Mouse (Mus musculus): ENCODE results near the gene Timm44. TPM values are rescaled to one million over a fixed set of nuclear protein-coding genes. Genes with fewer than 3 reads are reported as not detected.

The Timm44 gene
- polyA plus RNA-seq, 1 experiment from 2014 or later: 86.6 TPM

GRCm38 (mm10) chr8:4254001-4254400, 21.7 kb downstream of the Timm44 start:
- H3K27me3 ChIP-seq: no peaks in the 10 kb centered on the region
- peak; percentile 51 for ATAC-seq
- no peak for TF ChIP-seq CTCF (IDR thresholded peaks at IDR 0.05)
- in situ Hi-C loops (cut with MboI; ENCODE audit: low pct_unique_long_range_greater_than_20kb): loop anchor here (5.0 kb wide), 1 partner anchor 118 kb away; no protein-coding TSS in a partner anchor
- no peak for DNase-seq (ENCODE audit: low read depth, low spot score)
- ChIA-PET CTCF (interaction anchor here (0.7 to 2.7 kb wide), 14 partner anchors 12 to 118 kb away, joined by 3 to 19 read pairs (median 4); partner anchors contain the start of genes Gm49320, Map2k7 and Timm44), POLR2A (no interaction called here)

DNA sequence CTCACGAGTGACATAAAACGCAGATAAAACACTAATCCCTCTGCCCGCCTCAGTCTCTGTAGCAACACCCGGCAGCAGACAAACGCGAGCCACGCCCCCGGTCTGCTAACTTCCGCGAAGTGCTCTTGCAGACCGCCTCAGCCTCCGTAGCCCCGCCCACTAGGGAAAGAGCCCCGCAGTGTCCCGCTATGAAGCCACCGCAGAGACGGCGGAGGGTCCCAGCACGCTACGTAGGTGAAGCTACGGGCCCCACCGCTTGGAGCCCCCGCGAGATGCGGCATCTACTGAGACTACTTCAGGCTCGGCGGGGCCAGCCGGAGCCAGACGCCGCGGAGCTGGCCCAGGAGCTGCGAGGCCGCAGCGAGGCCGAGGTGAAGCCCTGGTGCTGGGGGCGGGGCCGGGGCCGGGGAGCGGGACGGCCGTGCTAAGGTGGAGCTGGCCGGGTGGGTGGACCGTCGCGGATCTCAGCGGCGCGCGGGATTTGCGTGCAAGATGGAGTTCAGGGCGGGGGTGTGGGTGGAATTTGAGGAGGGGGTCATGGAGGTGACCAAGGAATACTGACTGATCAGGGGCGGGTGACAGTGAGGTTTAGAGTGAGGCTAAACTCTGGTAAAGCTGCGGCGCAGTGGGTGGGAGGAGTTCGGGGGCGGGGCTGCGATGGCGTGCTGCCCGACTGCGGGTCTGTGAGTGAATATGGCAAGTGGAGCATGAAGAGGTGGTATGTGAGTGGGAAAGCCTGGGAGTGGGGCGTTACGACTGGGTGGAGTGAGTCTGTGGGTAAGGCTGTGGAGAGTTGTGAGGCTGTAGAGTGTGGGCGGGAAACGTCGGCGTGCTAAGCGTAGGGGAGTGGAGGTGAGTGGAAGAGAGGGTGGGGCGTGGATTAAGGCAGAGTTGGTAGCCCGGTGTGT, 22.5 kb downstream of the Timm44 start, which contains the start of gene Snapc2:
Snapc2 (plus strand) TSS at position 147 of the 908 bp plus-strand sequence.
- ChIA-PET POLR2A (interaction anchor here (1.3 kb wide), 1 partner anchor 59 kb away, joined by 3 read pairs; no protein-coding TSS in a partner anchor), CTCF (interaction anchor here (0.7 to 2.7 kb wide), 15 partner anchors 11 to 119 kb away, joined by 3 to 19 read pairs (median 4); partner anchors contain the start of genes Gm49320, Map2k7 and Timm44)
- no peak for TF ChIP-seq CTCF (IDR thresholded peaks at IDR 0.05)
- in situ Hi-C loops (cut with MboI; ENCODE audit: low pct_unique_long_range_greater_than_20kb): loop anchor here (5.0 kb wide), 1 partner anchor 119 kb away; no protein-coding TSS in a partner anchor
- peak; percentile 75 for ATAC-seq
- DNase-seq (ENCODE audit: low read depth, low spot score): no peak
- H3K27me3 ChIP-seq: no peaks in the 10 kb centered on the region

DNA sequence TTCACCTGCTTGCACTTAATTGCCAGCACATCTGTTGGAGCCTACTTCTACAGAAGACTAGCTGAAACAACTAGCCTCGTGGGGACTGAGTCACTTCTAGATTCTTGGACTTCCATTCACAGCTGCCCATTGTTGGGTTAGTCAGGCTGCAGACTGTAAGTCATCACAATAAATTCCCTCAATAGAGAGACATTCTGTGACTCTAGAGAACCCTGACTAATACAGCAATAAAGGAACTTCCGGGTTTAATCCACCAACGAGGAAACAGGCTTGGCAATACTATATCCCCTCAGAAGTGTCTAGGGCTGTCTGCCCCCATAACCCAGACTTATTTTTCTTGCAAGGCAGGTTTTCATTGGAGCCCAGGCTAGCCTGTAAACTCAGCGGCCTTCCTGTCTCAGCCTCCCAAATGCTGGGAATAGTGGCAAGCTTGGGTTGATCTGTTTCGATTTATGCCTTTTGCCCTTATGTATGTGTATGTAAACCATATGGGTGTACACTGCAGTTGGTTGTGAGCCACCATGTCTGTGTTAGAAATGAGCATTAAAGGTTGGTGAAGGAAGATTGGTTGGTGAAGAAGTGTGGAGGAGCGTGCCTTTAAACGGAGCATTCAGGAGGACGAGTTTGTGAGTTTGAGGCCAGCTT, 23.5 kb downstream of the Timm44 start:
- ChIA-PET CTCF (interaction anchor here (1.1 to 5.0 kb wide), 6 partner anchors 10 to 112 kb away, joined by 3 to 37 read pairs (median 5); partner anchors contain the start of genes Gm49320, Map2k7 and Timm44), POLR2A (interaction anchor here (0.8 to 1.3 kb wide), 2 partner anchors 13 to 58 kb away, joined by 3 read pairs; partner anchors contain the start of gene Gm49320)
- ATAC-seq: no peak
- no peaks in the 10 kb centered on the region for H3K27me3 ChIP-seq
- in situ Hi-C loops (cut with MboI; ENCODE audit: low pct_unique_long_range_greater_than_20kb): loop anchor here (5.0 kb wide), 1 partner anchor 120 kb away; no protein-coding TSS in a partner anchor
- TF ChIP-seq CTCF (IDR thresholded peaks at IDR 0.05): no peak
- no peak for DNase-seq (ENCODE audit: low read depth, low spot score)

DNA sequence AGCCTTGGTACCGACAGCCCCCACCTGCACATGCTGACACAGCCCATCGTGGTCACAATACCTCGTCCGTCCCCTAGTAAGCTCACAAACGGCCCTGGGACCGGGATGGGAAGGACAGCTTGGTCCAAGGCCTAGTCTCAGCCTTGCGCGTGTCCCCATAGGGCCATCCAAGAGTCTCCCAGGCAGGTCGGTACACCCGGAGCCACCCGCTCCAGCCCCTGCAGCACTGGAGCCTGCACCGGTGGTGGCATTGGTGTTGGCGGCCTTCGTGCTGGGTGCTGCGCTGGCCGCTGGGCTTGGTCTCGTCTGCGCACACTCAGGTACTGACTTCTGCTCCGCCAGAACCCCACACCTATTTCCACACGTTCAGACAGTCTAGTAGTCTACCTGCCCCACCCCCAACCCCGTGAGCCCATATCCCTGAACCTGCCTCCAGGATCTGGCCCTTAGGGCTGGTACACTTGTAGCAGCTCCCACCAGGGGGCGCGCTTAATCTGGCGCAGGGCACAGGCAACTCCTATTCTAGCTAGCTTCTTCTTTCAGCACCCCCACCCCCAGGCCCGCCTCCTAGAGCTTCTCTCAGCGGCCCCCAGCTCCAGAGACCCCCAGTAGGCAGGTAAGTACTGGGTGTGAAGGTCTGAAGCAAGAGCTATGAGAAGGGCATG, 25.3 kb downstream of the Timm44 start:
- TF ChIP-seq CTCF (IDR thresholded peaks at IDR 0.05): no peak
- ATAC-seq (peak; percentile 46), DNase-seq (ENCODE audit: low read depth, low spot score) (no peak)
- POLR2A ChIA-PET: interaction anchor here (0.9 to 3.8 kb wide), 2 partner anchors 11 to 15 kb away, joined by 3 to 20 read pairs; partner anchors contain the start of genes Gm49320 and Map2k7
- in situ Hi-C loops (cut with MboI; ENCODE audit: low pct_unique_long_range_greater_than_20kb): loop anchor here (5.0 kb wide), 1 partner anchor 122 kb away; no protein-coding TSS in a partner anchor
- CTCF ChIA-PET: interaction anchor here (0.7 to 5.0 kb wide), 14 partner anchors 11 to 122 kb away, joined by 3 to 37 read pairs (median 4); partner anchors contain the start of genes Gm49320 and Map2k7
- H3K27me3 ChIP-seq: no peaks in the 10 kb centered on the region

DNA sequence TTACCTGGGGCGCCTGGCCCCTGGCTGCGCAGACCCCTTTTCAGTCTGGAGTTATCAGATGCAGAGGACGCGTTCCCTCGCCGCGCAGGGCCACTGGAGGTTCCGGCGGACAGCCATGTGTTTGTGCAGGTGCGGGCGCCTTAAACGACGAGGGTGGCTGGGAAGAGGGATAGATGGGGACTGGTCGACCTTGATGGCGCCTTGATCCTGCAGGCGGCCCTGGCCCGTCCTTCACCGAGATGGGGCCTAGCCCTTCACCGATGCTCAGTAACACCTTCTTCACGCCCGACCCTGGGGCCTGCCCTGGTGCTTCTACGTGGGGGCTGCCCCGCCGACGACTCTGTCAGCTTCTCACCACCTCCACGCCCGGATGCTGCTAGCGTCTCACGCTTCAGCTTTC, 26.5 kb downstream of the Timm44 start:
- ATAC-seq: no peak
- CTCF ChIA-PET: interaction anchor here (1.8 to 5.0 kb wide), 2 partner anchors 9 to 14 kb away, joined by 10 to 37 read pairs; partner anchors contain the start of genes Gm49320 and Map2k7
- TF ChIP-seq CTCF (IDR thresholded peaks at IDR 0.05): no peak
- no peak for DNase-seq (ENCODE audit: low read depth, low spot score)
- POLR2A ChIA-PET: interaction anchor here (0.5 to 3.8 kb wide), 2 partner anchors 10 to 121 kb away, joined by 3 to 20 read pairs; partner anchors contain the start of genes Gm49320 and Map2k7
- H3K27me3 ChIP-seq: no peaks in the 10 kb centered on the region
- in situ Hi-C loops (cut with MboI; ENCODE audit: low pct_unique_long_range_greater_than_20kb): no loop called here

GRCm38 (mm10) chr8:4247951-4248540, 27.7 kb downstream of the Timm44 start, which contains the start of gene Tgfbr3l:
Gene Tgfbr3l (plus strand): TSS chr8:4248214.
- DNase-seq (ENCODE audit: low read depth, low spot score) (no peak), ATAC-seq (no peak)
- H3K27me3 ChIP-seq: no peaks in the 10 kb centered on the region
- in situ Hi-C loops (cut with MboI; ENCODE audit: low pct_unique_long_range_greater_than_20kb): no loop called here
- no peak for TF ChIP-seq CTCF (IDR thresholded peaks at IDR 0.05)
- CTCF ChIA-PET: interaction anchor here (5.0 kb wide), 1 partner anchor 8 kb away, joined by 37 read pairs; the partner anchor contains the start of genes Gm49320 and Map2k7
- POLR2A ChIA-PET: interaction anchor here (3.8 kb wide), 1 partner anchor 8 kb away, joined by 20 read pairs; the partner anchor contains the start of genes Gm49320 and Map2k7

GRCm38 (mm10) chr8:4247241-4247640, 28.5 kb downstream of the Timm44 start:
- TF ChIP-seq CTCF (IDR thresholded peaks at IDR 0.05): no peak
- in situ Hi-C loops (cut with MboI; ENCODE audit: low pct_unique_long_range_greater_than_20kb): no loop called here
- POLR2A ChIA-PET: no interaction called here

DNA sequence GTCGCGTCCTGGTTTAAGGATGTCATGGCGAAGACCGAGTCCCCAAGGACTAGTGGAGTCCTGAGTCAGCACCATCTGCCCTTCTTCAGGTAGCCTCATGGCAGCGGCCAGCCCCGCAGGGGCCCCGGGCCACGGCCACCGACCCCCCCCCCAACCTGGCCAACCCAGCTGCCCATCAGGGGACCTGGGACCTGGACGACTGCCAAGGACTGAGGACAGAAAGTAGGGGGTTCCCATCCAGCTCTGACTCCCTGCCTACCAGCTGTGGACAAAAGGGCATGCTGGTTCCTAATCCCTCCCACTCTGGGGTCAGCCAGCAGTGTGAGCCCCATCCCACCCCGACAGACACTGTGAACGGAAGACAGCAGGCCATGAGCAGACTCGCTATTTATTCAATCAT, 30.0 kb downstream of the Timm44 start:
- TF ChIP-seq CTCF (IDR thresholded peaks at IDR 0.05): no peak
- ChIA-PET CTCF (interaction anchor here (2.1 kb wide), 1 partner anchor 33 kb away, joined by 5 read pairs; no protein-coding TSS in a partner anchor), POLR2A (no interaction called here)
- DNase-seq (ENCODE audit: low read depth, low spot score) (no peak), ATAC-seq (no peak)
- H3K27me3 ChIP-seq: no peaks in the 10 kb centered on the region
- in situ Hi-C loops (cut with MboI; ENCODE audit: low pct_unique_long_range_greater_than_20kb): no loop called here

More at GRCm38 (mm10) chr8:4247241-4247640, 28.5 kb downstream of the Timm44 start:
- H3K27me3 ChIP-seq: no peaks in the 10 kb centered on the region
- ATAC-seq (no peak), DNase-seq (ENCODE audit: low read depth, low spot score) (no peak)
- CTCF ChIA-PET: interaction anchor here (5.0 kb wide), 1 partner anchor 7 kb away, joined by 37 read pairs; the partner anchor contains the start of genes Gm49320 and Map2k7

GRCm38 (mm10) chr8:4245061-4245460, 30.7 kb downstream of the Timm44 start:
- DNase-seq (ENCODE audit: low read depth, low spot score) (no peak), ATAC-seq (no peak)
- in situ Hi-C loops (cut with MboI; ENCODE audit: low pct_unique_long_range_greater_than_20kb): no loop called here
- no peak for TF ChIP-seq CTCF (IDR thresholded peaks at IDR 0.05)
- H3K27me3 ChIP-seq: no peaks in the 10 kb centered on the region
- ChIA-PET CTCF (interaction anchor here (1.2 to 2.1 kb wide), 2 partner anchors 32 to 52 kb away, joined by 3 to 5 read pairs; no protein-coding TSS in a partner anchor), POLR2A (no interaction called here)
